Mouse (Mus musculus) right cerebral cortex, adult 18-20 months (tissue): ENCODE measurements at regions not wholly inside any gene's neighbourhood (a gene's known extent, or its start where the extent isn't known, plus 50 kb on each side); places are given as distances from the start of the nearest gene placed in this dataset.

Experiments used
- DNase-seq: peaks from one replicate; pipeline ENCODE4 v3.0.0; 2022; ENCODE audit warnings: mixed read lengths

DNA sequence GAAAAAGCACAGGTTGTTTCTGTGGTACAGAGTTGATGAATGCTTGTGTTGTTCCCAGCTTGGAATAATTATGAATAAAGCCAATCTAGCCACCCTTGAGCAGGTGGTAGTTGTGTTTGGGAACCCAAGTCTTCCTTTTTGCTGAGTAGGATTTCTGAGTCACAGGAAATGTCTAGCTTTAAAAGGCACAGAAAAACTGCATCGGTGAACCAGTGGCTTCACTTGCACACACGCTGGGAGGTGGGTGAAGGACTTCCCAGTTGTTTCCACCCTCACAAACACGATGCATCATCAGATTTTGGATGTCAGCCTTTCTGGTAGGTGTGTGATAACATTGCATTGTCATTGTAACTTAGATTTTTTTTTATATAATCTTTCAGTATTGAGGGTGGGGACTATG is 322.9 kb upstream of the Slco3a1 start:
- peak; percentile 30 for DNase-seq

DNA sequence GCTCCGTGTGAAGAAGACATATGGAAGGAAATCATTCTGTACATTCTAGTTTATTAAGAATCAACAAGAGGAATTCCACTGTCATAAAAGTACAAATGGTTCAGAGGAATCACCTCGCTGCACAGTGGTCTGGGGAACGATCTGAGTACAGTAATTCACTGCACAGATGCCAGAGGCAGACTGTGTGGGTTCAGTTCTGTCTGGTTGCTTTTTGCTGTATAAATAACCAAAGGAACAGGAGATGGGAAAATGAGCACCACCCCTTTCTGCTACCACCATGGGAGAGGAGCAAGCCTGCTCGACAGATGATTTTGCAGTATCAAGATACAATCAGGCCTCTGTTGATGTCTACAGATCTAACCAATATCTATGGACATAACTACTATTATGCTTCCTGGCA is 322.1 kb upstream of the Slco3a1 start:
- peak; percentile 53 for DNase-seq

DNA sequence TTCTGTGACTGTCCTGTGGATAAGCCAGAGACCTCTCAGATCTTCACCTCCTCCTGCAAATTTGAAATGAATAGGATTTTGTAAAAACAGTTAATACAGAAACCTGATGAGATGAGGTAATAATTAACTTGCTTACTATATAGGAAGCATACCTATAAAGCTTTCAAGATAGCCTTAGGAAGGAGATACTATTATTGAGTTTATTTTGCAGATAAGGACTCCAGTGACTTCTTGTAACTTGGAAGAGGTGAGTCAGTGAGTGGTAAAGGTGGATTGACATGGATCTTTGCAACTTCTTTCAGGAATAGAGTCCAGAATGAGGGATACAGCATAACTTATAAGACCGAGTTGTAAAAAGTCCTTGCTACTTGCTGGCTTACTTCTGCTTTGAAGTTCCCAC is 315.7 kb upstream of the Slco3a1 start:
- no peak for DNase-seq

DNA sequence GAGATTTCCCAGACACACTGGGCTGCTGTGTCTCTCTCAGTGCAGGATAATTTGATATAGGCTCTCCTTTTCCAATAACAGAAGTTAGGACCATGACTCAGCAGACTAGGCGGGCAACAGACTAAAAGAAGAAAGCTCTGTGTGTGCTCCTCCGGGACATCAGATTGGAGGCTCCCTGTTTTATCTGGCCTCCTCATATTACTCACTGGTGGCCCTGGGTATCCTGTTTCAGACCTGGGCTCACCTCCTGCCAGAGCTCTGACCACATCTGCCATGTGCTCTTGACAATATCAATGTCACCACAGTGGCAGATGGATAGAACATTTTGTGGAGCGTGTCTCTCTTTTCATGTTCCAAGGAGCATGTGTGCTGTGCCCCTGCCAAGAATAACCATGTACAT is 308.1 kb upstream of the Slco3a1 start:
- no peak for DNase-seq

DNA sequence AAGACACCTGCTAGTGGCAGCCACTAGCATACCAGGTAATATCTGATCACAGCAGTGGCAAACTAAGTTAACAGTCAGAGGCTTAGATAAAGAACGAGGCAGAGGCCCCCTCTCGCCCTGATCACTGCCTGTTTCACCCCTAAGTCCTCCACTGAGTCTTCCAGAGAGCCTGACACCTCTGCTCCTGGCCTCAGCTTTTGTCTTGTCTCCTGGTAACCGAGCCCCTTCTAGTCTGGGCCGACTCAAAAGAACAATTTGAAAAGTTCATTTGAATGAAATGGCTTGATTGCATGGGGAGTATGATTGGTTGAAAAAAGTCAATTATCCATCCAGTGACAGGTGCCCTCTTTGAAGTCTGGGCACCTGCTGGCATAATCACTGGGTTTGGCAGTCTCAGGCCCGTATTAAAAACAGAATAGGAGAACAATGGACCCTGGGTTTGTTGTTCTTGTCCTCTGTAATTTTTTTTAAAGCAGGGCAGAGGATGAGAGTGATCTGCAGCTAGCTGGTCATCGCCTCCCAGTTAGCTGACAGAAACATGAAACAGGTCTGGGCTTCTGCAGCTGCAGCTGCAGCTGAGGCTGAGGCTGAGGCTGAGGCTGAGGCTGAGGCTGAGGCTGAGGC is 289.8 kb upstream of the Slco3a1 start:
- no peak for DNase-seq

DNA sequence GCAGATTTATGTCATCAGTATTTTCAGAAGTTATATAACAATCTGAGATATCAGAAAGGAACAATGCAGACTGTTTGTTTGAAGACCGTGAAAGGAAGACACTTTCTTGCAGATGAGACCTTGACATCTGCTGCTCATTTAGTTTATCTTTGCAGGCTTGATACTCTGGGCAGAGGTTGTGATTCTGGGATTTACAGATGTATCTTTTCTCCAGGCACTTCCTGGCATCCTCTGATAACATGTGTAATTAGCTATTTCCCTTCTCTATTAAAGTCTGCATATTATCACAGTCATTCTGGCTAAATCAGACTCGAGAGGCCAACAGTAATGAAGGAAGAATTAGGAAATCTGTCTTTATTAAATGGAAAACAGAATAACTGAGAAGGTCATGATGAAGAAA is 268.7 kb upstream of the Slco3a1 start:
- no peak for DNase-seq

DNA sequence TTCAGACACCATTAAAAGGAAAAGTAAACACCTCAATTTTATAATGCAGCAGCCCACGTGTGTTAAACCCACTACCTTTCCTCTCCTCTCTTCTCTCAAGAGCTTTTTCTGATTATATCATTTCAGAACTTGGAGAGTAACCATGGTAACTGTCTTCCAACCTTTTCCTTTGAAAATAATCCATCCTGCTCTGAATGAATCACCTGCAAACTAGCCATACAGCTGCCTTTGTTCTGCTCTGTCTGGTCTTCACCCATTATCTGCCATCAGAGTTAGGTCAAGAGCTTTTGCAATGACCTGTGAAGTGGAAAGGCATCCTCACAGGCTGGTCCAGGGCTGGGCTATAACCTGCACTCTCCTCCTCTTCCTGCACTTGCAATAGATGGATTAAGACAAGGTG is 238.7 kb upstream of the Slco3a1 start:
- DNase-seq = no peak

DNA sequence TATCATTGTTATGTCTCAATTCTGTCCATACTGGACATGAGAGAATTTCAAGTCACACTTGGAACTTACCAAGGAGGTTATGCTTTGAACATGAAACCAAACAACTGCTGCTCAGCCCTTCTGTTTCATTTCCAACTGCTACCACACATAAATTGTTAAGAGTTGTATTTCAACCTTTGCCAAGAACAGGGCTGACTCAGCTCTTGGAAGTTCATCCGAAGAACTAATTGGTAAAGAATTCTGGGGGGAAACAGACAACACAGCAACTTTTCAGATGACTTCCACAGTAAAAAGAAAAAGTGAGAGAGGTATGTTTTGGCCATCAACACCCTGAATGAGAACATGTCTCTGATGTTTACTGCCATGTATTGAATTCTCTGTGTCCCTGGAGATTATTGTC is 234.1 kb upstream of the Slco3a1 start:
- DNase-seq = no peak

DNA sequence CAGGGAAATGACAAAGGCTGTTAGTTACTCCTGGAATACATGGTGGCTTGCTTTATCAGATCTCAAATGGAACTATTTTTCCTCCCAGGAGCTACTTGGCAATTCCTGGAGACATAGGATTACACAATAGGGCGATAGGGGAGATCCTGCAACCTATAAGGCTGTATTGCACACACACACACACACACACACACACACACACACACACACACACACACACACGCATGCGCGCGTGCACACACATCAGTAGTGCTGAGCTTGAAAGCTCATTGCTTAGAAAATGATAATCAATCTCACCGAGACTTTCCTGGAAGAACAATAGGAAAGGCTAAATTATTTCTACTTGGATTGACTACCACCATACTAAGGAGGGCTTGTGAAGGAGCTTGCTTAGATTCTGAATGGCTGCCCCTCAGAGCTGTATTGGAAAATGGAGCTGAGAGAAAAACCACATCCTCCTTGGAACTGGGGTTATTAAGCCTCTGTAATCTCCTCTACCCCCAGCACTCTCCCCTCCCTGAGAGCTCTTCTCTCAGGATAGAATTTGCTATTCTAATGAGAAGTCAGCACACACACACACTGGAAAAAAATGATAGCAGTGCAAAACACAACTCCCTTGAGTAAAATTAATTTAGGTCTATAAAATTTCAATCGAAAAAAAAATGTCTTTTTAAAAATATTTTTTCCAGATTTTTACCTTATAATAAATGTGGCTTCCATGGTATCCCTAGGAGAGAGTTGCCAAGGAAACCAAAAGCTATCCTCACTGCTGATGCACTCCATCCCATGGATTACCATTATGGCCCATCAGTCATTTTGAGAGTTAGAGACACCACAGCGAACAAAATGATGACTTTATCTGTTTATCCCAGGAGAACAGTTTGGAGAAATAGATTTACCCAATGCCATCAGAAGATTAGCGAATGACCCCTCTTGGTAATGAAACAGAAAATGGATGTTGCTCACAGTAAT is 217.1 kb upstream of the Slco3a1 start:
- no peak for DNase-seq

DNA sequence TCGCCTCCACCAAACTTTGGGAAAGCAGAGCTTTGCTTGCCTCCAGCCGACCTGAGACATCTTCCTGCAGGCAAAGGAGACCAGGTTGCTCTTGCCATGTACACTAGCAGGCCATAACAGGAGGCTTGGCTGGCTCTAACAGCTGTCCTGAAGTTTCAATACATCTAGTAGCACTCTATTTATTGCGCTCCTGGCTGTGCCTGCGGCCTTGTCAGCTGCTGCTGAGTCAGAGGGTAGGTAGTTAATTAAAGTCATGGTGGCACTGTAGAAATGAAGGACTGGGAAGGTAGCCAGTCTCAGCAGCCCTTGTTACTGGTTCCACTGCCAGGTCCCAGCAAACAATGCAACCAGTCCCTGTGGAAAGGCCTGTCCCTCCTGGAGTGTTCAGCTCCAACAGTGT is 212.0 kb upstream of the Slco3a1 start:
- DNase-seq = peak; percentile 5

DNA sequence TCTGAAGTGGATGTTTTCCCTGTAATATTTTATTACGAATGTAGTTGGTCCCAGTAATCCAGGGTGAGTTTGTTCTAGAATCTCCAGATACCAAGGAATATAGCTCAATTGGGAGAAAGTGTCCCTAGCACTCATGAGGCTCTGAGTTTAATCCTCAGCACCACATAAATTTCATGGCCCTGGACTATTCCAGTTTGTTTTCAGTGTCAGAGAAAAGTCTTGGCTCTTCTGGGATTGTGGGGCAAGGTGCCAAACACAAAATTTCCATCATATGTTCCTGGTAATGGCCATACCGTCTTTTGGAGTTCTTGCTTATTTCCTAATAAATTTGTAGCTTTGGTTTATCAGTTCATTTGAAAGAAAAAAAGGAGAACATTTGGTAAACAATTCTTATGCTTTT is 202.9 kb upstream of the Slco3a1 start:
- no peak for DNase-seq

DNA sequence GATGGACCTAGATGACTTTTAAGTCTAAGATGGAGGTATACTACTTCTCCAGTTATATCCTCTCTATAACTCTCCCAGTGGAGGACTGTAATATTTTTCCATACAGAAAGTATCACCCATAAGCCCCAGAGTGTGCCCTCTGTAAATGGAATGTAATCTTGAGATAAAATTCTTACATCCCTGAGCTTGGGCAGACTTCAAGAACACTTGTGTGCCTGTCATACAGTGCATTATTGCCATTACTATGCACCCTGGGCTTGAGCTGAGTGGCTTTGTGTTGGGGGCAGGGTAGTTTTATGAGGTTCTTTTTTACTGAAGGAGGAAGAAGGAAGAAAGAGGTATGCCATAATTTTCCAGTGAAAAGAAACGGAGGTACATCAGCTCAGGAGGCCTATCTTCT is 193.1 kb upstream of the Slco3a1 start:
- no peak for DNase-seq

DNA sequence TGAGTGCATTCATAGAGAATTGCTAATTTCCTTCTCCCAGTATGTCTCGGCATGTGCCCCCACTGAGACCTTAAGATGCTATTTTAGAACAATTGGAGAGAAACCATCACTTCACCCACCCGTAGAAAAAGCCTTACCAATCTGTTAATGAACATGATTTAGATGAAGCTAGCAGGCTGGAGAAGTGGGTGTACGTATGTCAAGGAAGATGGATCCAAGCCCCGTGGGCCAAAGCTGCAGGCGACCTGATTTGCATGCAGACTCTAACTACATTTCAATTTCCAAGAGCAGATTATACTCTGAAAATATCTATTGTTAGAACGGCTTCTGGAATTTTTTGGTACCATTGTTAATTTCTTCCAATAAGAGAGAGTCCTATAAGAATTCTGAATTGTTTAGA is 180.4 kb upstream of the Slco3a1 start:
- DNase-seq = no peak

DNA sequence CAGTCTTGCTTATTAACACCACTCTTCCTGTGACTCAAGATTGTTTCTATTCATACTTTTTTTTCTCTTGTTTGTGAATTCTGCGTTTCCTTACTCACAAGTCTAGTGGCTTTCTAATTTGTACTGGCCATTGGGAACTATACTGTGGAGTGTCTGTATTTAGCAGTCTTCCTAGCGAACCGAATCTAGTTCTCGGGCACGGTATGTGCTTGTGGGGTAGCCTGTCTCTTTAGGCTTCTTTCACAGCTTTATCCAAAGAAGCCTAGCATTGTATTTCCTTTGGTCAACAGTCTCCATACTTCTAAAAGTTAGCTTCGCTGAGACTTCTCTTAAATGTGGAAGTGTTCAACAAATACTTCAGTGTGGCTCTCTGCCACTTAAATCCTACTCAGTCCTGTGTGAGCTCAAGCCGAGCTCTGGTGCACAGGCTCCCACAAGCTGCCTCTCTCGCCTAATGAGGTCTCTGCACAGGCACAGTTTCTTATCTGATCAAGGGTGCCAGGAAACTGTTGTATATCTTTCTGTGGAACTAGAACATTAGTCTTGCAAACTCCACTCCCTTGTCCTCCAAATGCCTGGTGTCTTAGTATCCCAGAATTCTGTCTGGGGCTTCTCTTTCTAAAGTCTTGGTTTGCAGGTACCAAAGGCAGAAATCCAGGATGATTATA is 171.9 kb upstream of the Slco3a1 start:
- no peak for DNase-seq

DNA sequence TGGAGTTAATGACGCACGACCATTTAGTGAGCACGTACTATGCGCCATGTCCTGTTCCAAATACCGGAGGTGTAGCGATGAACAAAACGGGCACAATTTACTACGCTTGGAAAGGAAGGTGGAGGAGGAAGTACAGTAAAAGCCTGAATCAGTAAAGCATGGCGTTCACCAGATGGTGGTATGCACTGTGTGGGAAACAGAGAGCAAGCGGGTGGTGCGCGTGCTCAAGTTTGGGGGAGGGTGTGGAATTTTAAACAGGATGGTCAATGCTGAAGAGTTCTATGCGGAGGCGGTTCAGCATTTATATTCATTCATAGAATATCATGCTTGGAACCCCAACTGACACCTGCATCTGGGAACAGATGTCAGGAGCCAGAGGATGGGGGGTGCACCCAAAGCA is 164.7 kb upstream of the Slco3a1 start:
- DNase-seq = peak; percentile 79

DNA sequence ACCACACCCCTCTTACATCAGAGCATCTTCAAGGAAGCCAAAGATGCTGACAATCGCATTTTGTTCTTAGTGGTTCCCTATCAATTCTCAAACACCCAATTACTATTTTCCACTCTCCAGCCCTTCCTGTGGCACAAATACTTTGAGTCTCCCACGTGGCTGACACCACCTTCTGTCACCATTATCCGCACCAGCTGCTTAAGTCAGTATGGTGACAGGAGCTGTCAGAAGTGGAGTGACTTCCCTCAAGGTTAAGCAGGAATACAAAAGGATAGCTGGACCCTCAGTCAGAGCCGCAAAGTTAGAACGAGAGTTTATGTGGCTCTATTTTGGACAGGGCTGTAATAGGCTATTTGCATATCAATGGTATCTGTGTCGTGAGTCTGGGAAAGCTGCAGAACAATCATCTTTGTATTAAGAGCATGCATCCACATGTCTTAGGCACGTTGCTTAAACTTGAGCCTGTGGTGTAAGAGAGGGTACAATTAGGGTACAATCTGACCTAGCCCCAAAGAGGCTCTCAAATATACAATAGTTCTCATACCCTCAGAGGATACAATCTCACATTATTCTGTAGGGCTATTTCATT is 155.5 kb upstream of the Slco3a1 start:
- DNase-seq = no peak

DNA sequence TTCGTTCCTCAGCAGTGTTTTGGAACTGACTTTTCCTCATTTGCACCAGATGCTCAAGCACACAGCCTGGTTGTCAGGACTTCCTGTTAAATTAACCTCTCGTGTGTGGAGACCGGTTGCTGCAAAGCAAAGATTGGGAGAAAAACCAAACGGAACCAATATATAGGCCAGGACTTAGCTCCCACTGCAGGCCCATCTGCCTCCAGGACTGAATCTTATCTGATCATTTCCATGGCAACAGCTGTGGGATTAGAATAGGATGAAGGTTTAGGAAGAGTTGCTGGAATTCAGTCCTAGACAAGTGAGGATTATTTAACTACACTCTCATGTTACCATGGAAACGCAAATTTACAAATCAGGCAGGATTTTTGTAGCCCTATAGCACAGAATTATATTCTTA is 154.4 kb upstream of the Slco3a1 start:
- DNase-seq = peak; percentile 11

DNA sequence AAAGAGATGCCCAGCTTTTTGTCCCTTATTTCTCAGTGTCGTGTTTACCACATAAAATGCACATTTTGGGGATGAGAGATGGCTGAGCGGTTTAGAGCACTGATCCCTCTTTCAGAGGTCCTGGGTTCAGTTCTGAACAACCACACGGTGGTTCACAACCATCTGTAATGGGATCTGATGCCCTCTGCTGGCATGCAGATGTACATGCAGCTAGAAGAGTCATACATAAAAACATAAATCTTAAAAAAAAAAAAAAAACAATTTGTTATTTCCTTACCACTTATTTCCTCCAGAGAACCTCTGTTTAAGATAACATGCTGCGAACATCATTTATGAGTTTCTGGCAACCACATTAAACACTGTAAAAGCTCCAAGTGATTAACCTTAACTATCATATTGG is 149.0 kb upstream of the Slco3a1 start:
- no peak for DNase-seq

DNA sequence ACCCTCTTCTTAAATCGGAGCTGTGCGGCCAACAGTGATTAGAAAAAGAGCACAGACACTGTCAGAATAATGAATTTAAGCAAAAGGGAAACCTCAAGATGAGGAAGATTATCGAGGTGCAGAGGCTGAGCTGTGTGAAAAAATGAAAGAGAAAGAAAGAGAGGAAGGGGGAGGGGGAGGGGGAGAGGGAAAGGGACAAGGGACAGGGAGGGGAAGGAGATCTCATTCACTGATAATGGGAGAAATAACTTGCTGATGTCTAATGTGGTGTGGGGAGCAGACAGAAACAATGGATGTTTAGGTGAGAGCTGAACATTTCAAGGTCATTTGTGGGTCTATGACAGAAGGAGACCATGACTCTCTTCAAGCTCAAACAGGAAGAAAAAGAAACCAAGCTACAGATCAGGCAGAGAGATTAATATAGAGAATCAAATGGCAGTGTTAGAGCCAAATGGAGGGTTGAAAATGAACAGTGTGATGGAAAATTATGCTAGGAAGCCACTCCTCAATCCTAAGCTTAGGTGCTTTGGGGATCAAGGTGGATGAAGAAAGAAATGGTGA is 143.3 kb upstream of the Slco3a1 start:
- no peak for DNase-seq

DNA sequence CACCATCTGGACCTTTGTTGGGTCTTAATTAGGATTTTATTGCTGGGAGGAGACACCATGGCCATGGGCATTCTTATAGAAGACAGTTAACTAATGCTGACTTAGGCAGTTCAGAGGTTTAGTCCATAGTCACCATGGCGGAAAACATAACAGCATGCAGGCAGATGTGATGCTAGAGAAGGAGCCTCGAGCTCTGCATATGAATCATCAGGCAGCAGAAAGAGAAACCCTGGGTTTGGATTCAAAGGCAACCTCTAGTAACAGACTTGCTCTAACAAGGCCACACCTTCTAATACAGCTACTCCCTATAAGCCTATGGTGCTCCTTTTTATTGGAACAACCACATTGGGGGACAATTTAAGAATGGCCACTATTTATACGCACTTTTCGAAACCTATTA is 141.7 kb upstream of the Slco3a1 start:
- DNase-seq = no peak

DNA sequence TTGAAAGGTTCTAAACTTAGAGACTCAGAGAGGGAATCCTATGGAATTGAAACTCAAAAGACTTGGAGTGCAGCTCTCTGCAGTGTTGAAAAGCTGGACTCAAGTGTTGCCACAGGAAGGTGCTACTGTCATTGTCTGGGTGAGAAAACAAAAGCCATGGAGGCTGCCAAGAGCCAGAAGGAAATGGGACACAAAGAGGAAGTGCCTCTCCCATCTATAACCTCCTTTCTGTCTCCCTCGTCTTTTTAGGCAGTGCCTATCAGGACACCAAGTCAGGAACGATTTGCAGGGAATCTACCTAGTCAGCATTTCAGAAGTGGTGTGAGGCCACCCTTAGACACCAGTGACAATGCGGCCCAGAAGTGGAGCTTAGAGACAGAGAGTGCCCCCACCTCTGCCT is 138.5 kb upstream of the Slco3a1 start:
- DNase-seq = no peak

DNA sequence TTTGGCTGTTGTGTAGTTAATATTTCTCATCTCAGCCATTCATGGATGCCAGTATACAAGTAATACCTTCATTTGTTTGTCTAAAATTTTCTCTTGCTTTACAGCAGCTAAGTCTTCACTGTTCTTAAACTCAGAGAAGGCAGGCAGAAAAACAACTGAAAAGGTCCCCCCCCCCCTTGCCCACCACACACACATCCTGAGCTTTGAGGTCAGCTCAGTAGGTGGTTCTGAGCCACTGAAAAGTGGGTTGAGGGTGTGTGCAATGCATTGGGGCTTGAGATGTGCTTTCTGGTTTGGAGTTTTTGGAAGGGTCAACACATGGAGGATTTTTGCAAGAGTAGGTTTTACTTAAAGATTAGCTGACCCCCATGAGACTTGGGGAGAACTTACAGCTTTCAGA is 136.1 kb upstream of the Slco3a1 start:
- DNase-seq = no peak

DNA sequence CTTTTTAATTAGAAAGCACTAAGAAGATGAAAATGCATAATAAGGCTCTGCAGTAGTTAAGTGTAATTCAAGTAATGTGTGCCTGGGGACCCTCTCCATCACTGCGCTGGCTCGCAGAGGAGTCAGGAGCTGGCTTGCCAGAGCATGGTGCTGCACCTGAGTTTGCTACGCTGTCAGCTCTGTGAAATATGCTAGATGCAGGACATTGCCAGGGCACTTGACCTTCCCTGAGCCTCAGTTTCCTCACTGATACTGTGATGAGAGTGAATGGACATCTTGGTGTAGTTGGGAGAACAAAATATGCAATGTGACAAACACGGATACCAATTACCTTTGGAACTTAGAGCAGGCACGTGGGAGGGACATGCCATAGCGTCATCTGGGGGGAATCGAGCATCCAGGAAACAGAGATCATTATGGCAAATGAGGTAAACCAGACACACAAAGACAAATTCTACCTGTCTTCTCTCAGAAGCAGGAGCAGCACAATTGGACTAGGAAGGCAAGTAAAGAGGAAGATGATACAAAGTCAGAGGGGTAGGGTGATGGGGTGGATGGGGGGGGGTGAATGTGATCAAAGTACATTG is 133.6 kb upstream of the Slco3a1 start:
- DNase-seq = no peak
